Mouse (Mus musculus) embryonic fibroblast, embryonic 13.5 days (primary cell): ENCODE results near the gene Zfp281. TPM values are rescaled to one million over a fixed set of nuclear protein-coding genes. Genes with fewer than 3 reads are reported as not detected.

Experiments used
- H3K27ac ChIP-seq: 2 replicates; pipeline ENCODE4 v1.5.1; 2012; ENCODE audit warnings: low read length, control low read depth, inconsistent platforms; ENCODE audit not compliant: insufficient read depth
- H3K4me1 ChIP-seq: 2 replicates; pipeline ENCODE4 v1.6.1; 2011; ENCODE audit warnings: low read length; ENCODE audit not compliant: control insufficient read depth, insufficient read depth
- H3K4me3 ChIP-seq: 2 replicates; pipeline ENCODE4 v1.5.1; 2011; ENCODE audit warnings: mild to moderate bottlenecking, control low read depth, low read length; ENCODE audit not compliant: insufficient read depth
- CTCF ChIP-seq: IDR thresholded peaks from 2 replicates; pipeline ENCODE4 v1.5.1; 2011; ENCODE audit warnings: mild to moderate bottlenecking, control low read depth, low read length, moderate library complexity, borderline replicate concordance; ENCODE audit not compliant: insufficient read depth
- POLR2A ChIP-seq: IDR thresholded peaks from 2 replicates; pipeline ENCODE4 v1.6.1; 2011; ENCODE audit warnings: low read depth, mild to moderate bottlenecking, control low read depth, low read length, moderate library complexity
- polyA plus RNA-seq: library from polyadenylated mRNA; stranded (reverse); fragments of >200 nt; gene quantifications from 2 replicates; pipeline ENCODE4 v1.2.4, GENCODE M21; 2011; ENCODE audit warnings: low read depth; ENCODE audit not compliant: missing spikeins, insufficient read length

Gene Zfp281
- 29.5 and 33.0 TPM in 2 replicates for polyA plus RNA-seq

DNA sequence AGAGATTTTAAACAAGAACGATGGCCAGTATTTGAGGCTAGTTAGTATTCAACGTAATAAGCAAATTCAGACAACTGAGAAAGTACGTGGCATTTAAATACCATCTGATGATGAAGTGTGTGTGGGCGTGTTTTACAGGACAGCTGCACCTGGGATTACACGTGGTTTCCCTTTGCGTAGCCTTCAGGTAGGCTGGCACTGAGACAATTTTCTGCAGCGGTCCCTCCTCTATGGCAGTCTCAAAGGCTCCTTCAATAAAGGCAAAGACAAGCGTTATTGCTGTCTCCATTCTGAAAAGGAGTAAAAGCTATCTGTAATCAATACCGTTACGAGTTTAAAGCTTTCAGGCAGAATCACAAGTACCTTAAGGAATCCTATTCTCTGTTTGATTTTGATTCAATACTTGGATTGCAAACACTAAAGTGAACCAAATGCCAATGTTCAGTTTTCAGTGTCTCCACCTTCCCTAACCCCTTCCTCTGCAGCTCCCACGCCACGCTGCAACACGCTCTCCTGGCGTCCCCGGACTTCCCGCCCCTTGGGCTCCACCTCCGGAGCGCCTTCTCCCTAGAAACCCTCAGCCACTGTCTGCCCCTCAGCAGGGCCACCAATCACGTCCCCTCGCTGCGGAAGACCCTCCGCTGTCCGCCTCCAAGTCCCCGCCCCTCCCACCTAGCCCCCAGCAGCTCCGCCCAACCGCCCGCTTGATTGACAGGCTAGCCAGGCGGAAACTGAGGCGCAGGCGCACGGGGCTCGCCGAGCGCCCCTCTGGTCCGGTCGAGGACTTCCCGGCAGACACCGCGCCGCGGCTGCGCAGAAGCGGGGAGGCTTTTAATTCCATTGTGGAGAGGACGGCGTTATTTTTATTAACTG, at the start of gene Zfp281:
TSS of gene Zfp281 (plus strand) at position 756 of the 873 bp plus-strand sequence.
- H3K4me3 ChIP-seq, result peak within 1 kb of the TSS; percentile 83
- peaks cover 15% of the 10 kb centered on the region for H3K4me1 ChIP-seq
- peak; percentile 88 for TF ChIP-seq POLR2A
- TF ChIP-seq CTCF, result no peak
- H3K27ac ChIP-seq, result peak within 1 kb of the TSS; percentile 62

GRCm38 (mm10) chr1:136577890-136578663, 46.6 kb upstream of the Zfp281 start:
- Histone ChIP-seq H3K27ac (no peak overlapping the region), H3K4me3 (no peak overlapping the region), H3K4me1 (no peaks in the 10 kb centered on the region)
- TF ChIP-seq CTCF, result no peak

DNA sequence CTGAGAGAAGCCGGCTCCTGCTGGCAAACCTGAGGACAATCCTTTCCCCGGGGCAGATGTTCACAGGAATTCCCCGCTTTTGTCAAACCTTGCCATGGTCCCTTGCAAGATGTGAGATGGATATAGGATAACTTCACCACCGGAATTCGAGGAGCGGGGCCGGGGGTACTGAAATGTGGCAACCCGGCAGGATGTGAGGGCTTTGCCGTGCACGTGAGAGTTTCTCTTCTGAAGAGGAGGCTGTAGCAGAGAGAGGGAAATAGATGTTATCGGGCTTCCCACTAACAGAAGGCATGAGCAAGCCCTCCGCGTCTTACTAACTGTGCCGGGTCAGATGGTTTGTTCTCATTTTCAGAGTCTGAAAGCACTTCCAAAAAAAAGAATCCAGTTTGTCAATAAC, 45.3 kb upstream of the Zfp281 start:
- TF ChIP-seq POLR2A (no peak), CTCF (no peak)
- Histone ChIP-seq H3K4me3 (no peak overlapping the region), H3K4me1 (no peaks in the 10 kb centered on the region), H3K27ac (no peak overlapping the region)

DNA sequence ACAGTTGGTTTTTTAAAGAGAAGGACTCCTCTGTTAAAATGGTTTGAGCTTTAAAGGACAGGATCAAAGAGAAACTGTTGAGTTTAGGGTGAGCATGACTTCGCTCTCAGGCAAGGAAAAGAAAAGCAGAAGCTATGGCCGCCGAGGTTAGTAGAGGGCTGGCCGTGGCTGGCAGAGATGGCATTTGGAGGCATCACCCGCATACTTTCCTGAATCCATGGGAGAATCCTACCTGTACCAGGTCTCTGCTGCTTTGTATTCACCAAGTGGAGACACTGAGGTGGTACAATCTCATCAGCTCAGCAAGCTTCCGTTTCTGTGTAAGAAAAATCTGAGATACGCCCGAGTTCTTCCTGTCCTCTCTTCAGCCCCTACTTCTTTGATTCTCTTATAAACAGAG, 44.4 kb upstream of the Zfp281 start:
- TF ChIP-seq POLR2A (no peak), CTCF (no peak)
- Histone ChIP-seq H3K4me1 (no peaks in the 10 kb centered on the region), H3K27ac (no peak overlapping the region), H3K4me3 (no peak overlapping the region)

DNA sequence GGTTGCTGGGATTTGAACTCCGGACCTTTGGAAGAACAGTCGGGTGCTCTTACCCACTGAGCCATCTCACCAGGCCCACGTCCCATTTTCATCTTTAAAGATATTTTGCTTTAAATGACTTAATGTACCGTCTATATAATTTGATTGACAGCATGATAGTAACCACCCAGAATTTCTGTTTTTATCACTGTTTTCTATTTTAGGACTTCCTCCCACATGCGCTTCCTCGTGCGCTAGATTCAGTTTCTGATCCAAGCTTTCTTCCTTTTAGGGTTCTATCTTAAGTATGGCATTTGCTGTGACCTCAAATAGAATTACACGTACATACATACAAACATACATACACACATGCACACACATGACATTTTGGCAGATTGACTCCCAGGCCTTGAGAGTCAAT, 42.9 kb upstream of the Zfp281 start:
- H3K27ac ChIP-seq, result no peak overlapping the region
- TF ChIP-seq POLR2A, result no peak
- no peak for TF ChIP-seq CTCF
- no peaks in the 10 kb centered on the region for H3K4me1 ChIP-seq
- no peak overlapping the region for H3K4me3 ChIP-seq

DNA sequence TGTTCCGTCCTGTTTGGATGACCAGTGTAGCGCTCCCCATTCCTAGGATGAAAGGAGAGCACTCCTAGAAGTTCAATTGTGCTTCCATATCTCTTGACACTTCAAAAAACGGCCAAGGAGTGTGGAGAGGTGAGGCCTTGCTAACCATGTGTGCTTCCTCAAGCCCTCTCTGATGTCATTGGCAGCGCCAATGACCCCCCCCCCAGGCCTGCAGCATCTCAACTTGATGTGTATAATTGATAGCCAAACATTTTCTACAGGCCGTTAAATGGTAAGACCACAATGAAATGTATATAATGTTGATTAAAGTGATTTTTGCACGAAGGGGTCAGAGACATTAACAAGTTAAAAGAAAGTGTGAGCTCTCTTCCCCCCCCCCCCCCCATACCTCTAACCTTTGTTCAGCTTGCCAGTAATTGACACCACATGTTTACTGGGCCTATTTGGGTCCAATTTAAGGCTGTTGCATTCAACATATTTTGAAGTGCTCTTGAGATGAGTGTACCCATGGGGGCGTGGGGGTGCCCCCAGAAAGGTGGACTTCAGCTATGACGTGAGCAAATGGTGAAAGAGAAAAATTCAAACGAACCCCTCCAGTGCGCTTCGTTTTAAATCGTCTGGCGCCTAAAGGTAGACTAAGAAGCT, 36.8 kb upstream of the Zfp281 start:
- Histone ChIP-seq H3K27ac (no peak overlapping the region), H3K4me1 (peaks cover 2% of the 10 kb centered on the region; the same call in 1 of the 2 replicates), H3K4me3 (no peak overlapping the region)
- TF ChIP-seq CTCF (no peak), POLR2A (no peak)

GRCm38 (mm10) chr1:136588908-136589307, 35.8 kb upstream of the Zfp281 start:
- Histone ChIP-seq H3K4me3 (no peak overlapping the region), H3K4me1 (peaks cover 2% of the 10 kb centered on the region; the same call in 1 of the 2 replicates), H3K27ac (no peak overlapping the region)
- no peak for TF ChIP-seq POLR2A
- no peak for TF ChIP-seq CTCF

GRCm38 (mm10) chr1:136592741-136593140, 32.0 kb upstream of the Zfp281 start:
- H3K27ac ChIP-seq, result no peak overlapping the region
- no peak overlapping the region for H3K4me3 ChIP-seq
- H3K4me1 ChIP-seq, result peaks cover 2% of the 10 kb centered on the region; the same call in 1 of the 2 replicates
- TF ChIP-seq POLR2A, result no peak
- no peak for TF ChIP-seq CTCF

GRCm38 (mm10) chr1:136594235-136594850, 30.4 kb upstream of the Zfp281 start:
- H3K4me3 ChIP-seq, result no peak overlapping the region

More at GRCm38 (mm10) chr1:136594235-136594850, 30.4 kb upstream of the Zfp281 start:
- TF ChIP-seq POLR2A, result no peak
- no peak for TF ChIP-seq CTCF
- peaks cover under 1% of the 10 kb centered on the region; the same call in 1 of the 2 replicates for H3K4me1 ChIP-seq
- no peak overlapping the region for H3K27ac ChIP-seq
